ENCODE assay signal across 17 mouse cellular contexts in genomic region chr2:168257188-168257587, GRCm38 (mm10). TPM values are rescaled to one million over a fixed set of nuclear protein-coding genes. Genes with fewer than 3 reads are reported as not detected.
"Had no signal": no experiment of that assay in that cellular context is flagged by ENCODE, and none has a peak within 500 bp of the region (broad histone marks: within the 10 kb centered on the region; RNA-seq: fewer than 3 reads in every experiment).

No protein-coding gene starts in this region.

- H3K9me3 ChIP-seq: limb, embryonic 10.5 days; limb, embryonic 13.5 days; liver, embryonic 12.5 days; liver, embryonic 15.5 days; lung, embryonic 15.5 days; midbrain, embryonic 10.5 days; midbrain, embryonic 13.5 days had no signal

- ATAC-seq: inflammation-experienced regulatory T-cells, adult 6 months; intestine, embryonic 16.5 days; liver, embryonic 12.5 days; midbrain, embryonic 13.5 days; midbrain, embryonic 16.5 days had no signal

- DNase-seq: liver; lung, adult 18-20 months; right cerebral cortex, adult 18-20 months; right cerebral cortex, postnatal 14 days; thymus, adult 2 months; thymus, postnatal 14 days; thymus, postnatal 4 days had no signal

- H3K36me3 ChIP-seq: limb, embryonic 10.5 days; limb, embryonic 13.5 days; liver, embryonic 12.5 days; liver, embryonic 15.5 days; lung, embryonic 15.5 days; midbrain, embryonic 13.5 days had no signal

- H3K4me3 ChIP-seq: limb, embryonic 10.5 days; limb, embryonic 13.5 days; liver, embryonic 12.5 days; liver, embryonic 15.5 days; lung, embryonic 15.5 days; midbrain, embryonic 10.5 days; midbrain, embryonic 13.5 days had no signal

- H3K4me2 ChIP-seq: limb, embryonic 13.5 days; liver, embryonic 12.5 days; liver, embryonic 15.5 days; lung, embryonic 15.5 days; midbrain, embryonic 13.5 days had no signal

- H3K27ac ChIP-seq: limb, embryonic 10.5 days; limb, embryonic 13.5 days; liver, embryonic 12.5 days; liver, embryonic 15.5 days; lung, embryonic 15.5 days; midbrain, embryonic 10.5 days; midbrain, embryonic 13.5 days had no signal

- H3K9ac ChIP-seq: limb, embryonic 13.5 days; liver, embryonic 12.5 days; liver, embryonic 15.5 days; lung, embryonic 15.5 days; midbrain, embryonic 13.5 days had no signal

- H3K4me1 ChIP-seq: liver, embryonic 12.5 days; liver, embryonic 15.5 days; lung, embryonic 15.5 days; midbrain, embryonic 13.5 days had no signal

RNA-seq across cellular contexts. Expression of gene Kcng1, which starts 24.3 kb away (rescaled TPM):
- polyA plus RNA-seq: inflammation-experienced regulatory T-cells, adult 6 months had no signal
